Mouse (Mus musculus) neural tube, embryonic 15.5 days (tissue): ENCODE data around the gene Galnt9. TPM values are rescaled to one million over a fixed set of nuclear protein-coding genes. Genes with fewer than 3 reads are reported as not detected.
A peak's percentile ranks its signal among the peaks of the same experiment; 100 is the strongest.

Experiments
- ATAC-seq: fragments of 200-750 bp; cut with Nextera tagmentation; 2 replicates; pipeline ENCODE4 v1.8.0; 2017; ENCODE audit warnings: mild to moderate bottlenecking, moderate TSS enrichment, moderate library complexity; ENCODE audit not compliant: low FRiP score
- H3K27ac ChIP-seq: fragments of 300-500 bp; sonication (generic); replicated peaks from 2 replicates; pipeline ENCODE4 v1.5.1; 2015; ENCODE audit warnings: mild to moderate bottlenecking, inconsistent platforms
- H3K27me3 ChIP-seq: fragments of 300-500 bp; sonication (generic); replicated peaks from 2 replicates; pipeline ENCODE4 v1.6.1; 2015; ENCODE audit warnings: inconsistent platforms
- H3K36me3 ChIP-seq: fragments of 300-500 bp; sonication (generic); 2 replicates; pipeline ENCODE4 v1.6.1; 2015; ENCODE audit warnings: inconsistent platforms
- H3K4me1 ChIP-seq: fragments of 300-500 bp; sonication (generic); 2 replicates; pipeline ENCODE4 v1.6.1; 2015; ENCODE audit warnings: inconsistent platforms
- H3K4me2 ChIP-seq: fragments of 300-500 bp; sonication (generic); 2 replicates; pipeline ENCODE4 v1.6.1; 2015; ENCODE audit warnings: inconsistent platforms, mild to moderate bottlenecking, moderate library complexity
- H3K4me3 ChIP-seq: fragments of 300-500 bp; sonication (generic); replicated peaks from 2 replicates; pipeline ENCODE4 v1.5.1; 2015; ENCODE audit warnings: mild to moderate bottlenecking, inconsistent platforms
- H3K9ac ChIP-seq: fragments of 300-500 bp; sonication (generic); replicated peaks from 2 replicates; pipeline ENCODE4 v1.6.1; 2015; ENCODE audit warnings: mild to moderate bottlenecking, inconsistent platforms
- H3K9me3 ChIP-seq: fragments of 300-500 bp; sonication (generic); replicated peaks from 2 replicates; pipeline ENCODE4 v1.6.1; 2016; ENCODE audit warnings: inconsistent platforms
- WGBS: fragments of 180-500 bp; shearing (Covaris S2); methylation state at CpG from one replicate; pipeline ENCODE4 v1.1.7; 2015; ENCODE audit warnings: mixed read lengths; 5-methylcytosine and 5-hydroxymethylcytosine counted together
- polyA plus RNA-seq: library from polyadenylated mRNA; unstranded; fragments of >200 nt; fragmentation: Nextera tagmentation; extraction: Ambion mirVana; gene quantifications from 2 replicates; pipeline ENCODE4 v1.2.1, GENCODE M21; 2015

Galnt9 gene
- polyA plus RNA-seq, 1 experiment from 2014 or later: 23.3 TPM

DNA sequence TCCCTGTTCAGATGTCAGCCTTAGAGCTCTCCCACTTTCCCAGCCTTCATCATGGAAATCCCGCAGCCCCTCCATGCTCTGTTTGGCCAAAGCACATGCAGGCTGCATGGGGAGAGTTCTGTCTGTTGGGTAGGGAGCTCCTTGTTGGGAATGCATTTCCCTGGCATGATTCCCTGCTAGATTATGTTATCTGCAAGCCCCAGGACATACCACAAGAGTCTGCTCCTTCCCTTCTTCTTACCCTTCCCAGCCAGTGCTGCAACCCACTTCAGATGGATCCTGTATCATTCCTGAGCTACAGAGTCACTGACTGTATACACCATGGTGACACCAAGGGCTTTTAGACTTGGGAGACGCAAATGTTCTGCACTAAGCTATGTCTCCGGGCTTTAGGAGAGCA lies 65.3 kb downstream of the Galnt9 start:
- H3K4me1 ChIP-seq: peaks cover 5% of the 10 kb centered on the region; the same call in 1 of the 2 replicates

DNA sequence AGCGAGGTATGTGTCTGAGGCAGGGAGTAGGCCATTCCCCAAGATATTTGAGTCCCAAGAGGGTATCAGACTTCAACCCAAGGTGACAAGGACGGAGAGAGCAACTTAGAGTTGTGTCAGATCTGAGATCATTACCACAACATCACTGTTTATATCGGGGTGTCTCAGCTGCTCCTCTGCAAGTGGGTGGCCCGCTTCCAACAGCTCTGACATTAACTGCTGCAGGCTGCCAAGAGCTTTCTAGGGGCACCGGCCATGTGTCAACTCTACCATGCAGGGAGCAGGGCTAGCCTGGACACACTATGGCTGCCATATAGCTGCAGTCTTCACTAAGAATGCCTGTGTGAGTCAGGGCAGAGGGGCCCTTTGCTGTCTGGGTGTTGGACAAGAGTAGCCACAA lies 65.7 kb downstream of the Galnt9 start:
- no peak for ATAC-seq
- Histone ChIP-seq H3K9me3 (no peaks in the 10 kb centered on the region), H3K36me3 (0 out of 2 replicates have a peak, but pooled peaks cover 5% of the 10 kb centered on the region), H3K9ac (no peak overlapping the region), H3K4me3 (no peak overlapping the region), H3K27ac (no peak overlapping the region), H3K4me2 (no peak overlapping the region), H3K27me3 (no peaks in the 10 kb centered on the region), H3K4me1 (peaks cover 5% of the 10 kb centered on the region; the same call in 1 of the 2 replicates)
- 73% methylated on average over 5 of the region's 5 CpGs for WGBS

More for the DNA sequence above, 65.3 kb downstream of the Galnt9 start:
- no peaks in the 10 kb centered on the region for H3K27me3 ChIP-seq
- WGBS: 89% methylated on average over 3 of the region's 3 CpGs
- no peak overlapping the region for H3K27ac ChIP-seq
- no peak overlapping the region for H3K4me3 ChIP-seq
- H3K9ac ChIP-seq: no peak overlapping the region
- H3K36me3 ChIP-seq: 0 out of 2 replicates have a peak, but pooled peaks cover 5% of the 10 kb centered on the region
- ATAC-seq: no peak
- H3K9me3 ChIP-seq: no peaks in the 10 kb centered on the region
- no peak overlapping the region for H3K4me2 ChIP-seq

DNA sequence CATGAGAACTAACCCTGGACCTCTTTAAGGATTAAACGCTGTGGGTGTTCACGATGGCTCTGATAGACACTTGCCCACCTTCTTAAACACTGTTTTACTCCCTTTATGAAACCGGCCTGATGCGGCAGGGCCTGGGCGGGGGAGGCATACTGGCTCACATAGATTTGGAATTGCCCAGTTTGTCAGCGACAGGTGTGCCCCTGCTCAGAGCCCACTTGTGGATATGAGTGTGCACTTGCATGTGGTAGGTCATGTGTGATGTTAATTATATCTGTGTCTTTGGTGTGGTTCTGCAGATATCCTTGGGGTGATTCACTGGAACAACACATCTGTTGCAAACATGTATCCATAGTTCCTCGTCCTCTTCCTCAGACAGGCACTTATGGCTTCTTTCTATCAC lies 66.3 kb downstream of the Galnt9 start:
- Histone ChIP-seq H3K27ac (no peak overlapping the region), H3K4me1 (peaks cover 5% of the 10 kb centered on the region; the same call in 1 of the 2 replicates), H3K9ac (no peak overlapping the region), H3K4me2 (no peak overlapping the region), H3K4me3 (no peak overlapping the region), H3K27me3 (no peaks in the 10 kb centered on the region), H3K36me3 (0 out of 2 replicates have a peak, but pooled peaks cover 5% of the 10 kb centered on the region), H3K9me3 (no peaks in the 10 kb centered on the region)
- 88% methylated on average over 7 of the region's 7 CpGs for WGBS
- no peak for ATAC-seq

DNA sequence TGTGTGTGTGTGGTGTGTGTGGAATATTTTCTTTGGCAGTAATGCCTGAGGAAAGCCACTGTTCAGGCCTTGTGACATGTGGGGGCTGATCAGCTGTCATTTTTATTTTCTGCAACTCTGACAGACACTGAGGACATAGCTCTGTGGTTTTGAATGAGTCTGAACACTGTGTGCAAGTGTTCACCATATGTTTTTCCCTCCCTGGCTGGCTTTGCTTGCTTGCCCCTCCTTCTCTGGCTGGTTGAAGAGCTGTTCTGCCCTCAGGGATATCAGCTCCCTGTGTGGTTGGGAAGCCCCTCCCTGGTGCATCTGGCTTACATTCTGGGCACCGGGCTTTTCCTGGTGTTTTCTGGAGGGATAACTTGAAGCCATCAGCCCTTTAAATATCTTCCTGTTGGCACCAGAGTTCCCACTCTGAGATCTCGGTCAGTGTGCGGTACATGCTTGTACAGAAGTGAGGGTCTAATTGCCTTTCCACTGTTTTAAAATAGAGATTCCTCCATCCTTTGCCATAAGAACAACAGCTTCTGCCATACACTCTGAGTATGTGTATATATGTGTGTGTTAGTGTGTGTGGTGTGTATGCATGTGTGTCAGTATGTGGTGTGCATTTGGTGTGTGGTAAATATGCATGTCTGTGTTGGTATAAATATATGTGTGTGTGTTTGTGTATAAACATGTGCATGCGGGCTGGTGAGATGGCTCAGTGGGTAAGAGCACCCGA lies 67.4 kb downstream of the Galnt9 start:
- no peak for ATAC-seq

DNA sequence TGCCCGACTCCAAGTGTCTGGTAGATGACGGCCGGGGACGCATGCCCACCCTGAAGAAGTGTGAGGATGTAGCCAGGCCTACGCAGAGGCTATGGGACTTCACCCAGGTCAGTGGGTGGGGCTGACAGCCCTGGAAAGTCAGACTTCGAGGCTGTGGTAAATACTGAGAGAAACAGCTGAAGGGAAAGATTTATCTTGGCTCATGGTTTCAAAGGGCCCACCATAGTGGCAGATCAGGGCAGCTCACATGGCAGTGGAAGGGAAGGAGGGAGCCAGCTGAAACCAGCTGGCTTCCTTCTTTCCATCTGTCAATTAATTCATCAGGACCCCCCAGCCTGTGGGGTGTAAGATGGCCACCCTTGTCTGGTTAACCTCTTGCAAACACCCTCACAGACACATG lies 75.1 kb downstream of the Galnt9 start:
- Histone ChIP-seq H3K36me3 (peaks cover 26% of the 10 kb centered on the region), H3K9me3 (no peaks in the 10 kb centered on the region), H3K4me2 (no peak overlapping the region), H3K4me3 (no peak overlapping the region), H3K27ac (no peak overlapping the region), H3K4me1 (no peaks in the 10 kb centered on the region), H3K27me3 (no peaks in the 10 kb centered on the region), H3K9ac (no peak overlapping the region)
- ATAC-seq: no peak
- 87% methylated on average over 6 of the region's 6 CpGs for WGBS

More for the DNA sequence above, 67.4 kb downstream of the Galnt9 start:
- Histone ChIP-seq H3K27me3 (no peaks in the 10 kb centered on the region), H3K27ac (no peak overlapping the region; the same call in 1 of the 2 replicates), H3K9ac (no peak overlapping the region), H3K9me3 (no peaks in the 10 kb centered on the region), H3K4me2 (no peak overlapping the region), H3K36me3 (peaks cover 12% of the 10 kb centered on the region; the same call in 1 of the 2 replicates), H3K4me1 (peaks cover 5% of the 10 kb centered on the region; the same call in 1 of the 2 replicates), H3K4me3 (no peak overlapping the region)
- WGBS: 78% methylated on average over 5 of the region's 5 CpGs

DNA sequence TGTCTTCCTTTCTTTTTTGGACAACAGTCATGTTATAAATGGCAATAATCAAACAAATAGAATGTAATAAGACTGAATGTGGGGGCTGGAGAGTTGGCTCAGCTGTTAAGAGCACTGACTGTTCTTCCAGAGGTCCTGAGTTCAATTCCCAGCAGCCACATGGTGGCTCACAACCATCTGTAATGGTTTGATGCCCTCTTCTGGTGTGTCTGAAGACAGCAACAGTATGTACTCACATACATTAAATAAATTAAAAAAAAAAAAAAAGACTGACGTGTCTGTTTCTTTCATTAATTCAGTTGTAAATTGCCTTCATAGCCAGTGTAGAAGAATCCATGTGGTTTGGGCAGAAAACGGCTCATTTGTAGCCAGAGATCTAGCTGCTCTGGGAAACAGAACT lies 80.2 kb downstream of the Galnt9 start:
- Histone ChIP-seq H3K4me3 (no peak overlapping the region), H3K27me3 (no peaks in the 10 kb centered on the region), H3K9me3 (no peaks in the 10 kb centered on the region), H3K4me1 (peaks cover 5% of the 10 kb centered on the region), H3K27ac (no peak overlapping the region), H3K9ac (no peak overlapping the region), H3K36me3 (peaks cover 9% of the 10 kb centered on the region; the same call in 1 of the 2 replicates), H3K4me2 (no peak overlapping the region)
- no peak for ATAC-seq
- WGBS: 73% methylated on average over 2 of the region's 2 CpGs

DNA sequence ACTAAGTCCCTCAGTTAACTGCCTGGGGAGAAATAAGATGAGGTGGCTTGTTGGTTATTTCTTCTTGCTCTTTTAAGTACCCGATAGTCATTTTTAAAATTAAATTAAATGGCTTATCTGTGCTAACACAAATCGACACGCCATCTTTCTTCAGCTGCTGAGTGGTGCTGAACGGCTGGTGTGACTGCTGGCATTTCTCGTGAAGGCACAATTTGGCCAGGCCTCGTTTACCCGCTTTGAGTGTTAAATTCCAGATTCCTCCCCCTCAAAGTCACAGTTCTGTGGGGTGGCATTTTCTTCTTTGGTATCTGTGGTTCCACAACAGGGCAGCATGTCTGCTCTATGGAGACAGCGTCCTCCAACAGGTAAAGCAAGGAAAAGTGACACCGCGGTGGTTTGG lies 83.2 kb downstream of the Galnt9 start:
- no peak for ATAC-seq
- H3K27me3 ChIP-seq: no peaks in the 10 kb centered on the region
- H3K4me2 ChIP-seq: no peak overlapping the region
- H3K4me1 ChIP-seq: peaks cover 5% of the 10 kb centered on the region
- no peak overlapping the region for H3K4me3 ChIP-seq
- no peak overlapping the region for H3K9ac ChIP-seq
- H3K27ac ChIP-seq: no peak overlapping the region
- H3K9me3 ChIP-seq: no peaks in the 10 kb centered on the region
- no peaks in the 10 kb centered on the region for H3K36me3 ChIP-seq
- 71% methylated on average over 10 of the region's 10 CpGs for WGBS

DNA sequence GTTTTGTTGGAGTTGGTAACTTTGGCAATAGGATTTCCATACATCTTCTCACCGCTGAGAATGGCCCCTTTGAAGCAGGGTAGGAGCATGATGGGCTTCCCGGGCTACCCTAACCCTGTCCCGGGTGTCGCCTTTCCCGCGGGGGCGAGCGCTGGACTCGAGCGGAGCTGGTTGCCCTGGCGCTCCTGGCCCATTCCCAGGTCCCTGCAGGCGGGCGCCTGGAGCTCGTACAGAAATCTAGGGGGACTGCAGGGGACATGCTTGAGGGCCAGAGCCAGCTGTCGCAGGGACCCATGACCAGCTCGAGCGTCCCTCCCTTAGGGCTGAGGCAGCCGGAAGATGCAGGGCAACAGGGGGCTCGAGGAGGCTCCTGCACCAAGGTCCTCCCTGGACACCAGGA lies 84.0 kb downstream of the Galnt9 start:
- Histone ChIP-seq H3K9ac (no peak overlapping the region), H3K9me3 (no peaks in the 10 kb centered on the region), H3K4me2 (peak overlapping the region; percentile 34), H3K27me3 (no peaks in the 10 kb centered on the region), H3K36me3 (no peaks in the 10 kb centered on the region), H3K4me3 (no peak overlapping the region), H3K27ac (no peak overlapping the region), H3K4me1 (peaks cover 5% of the 10 kb centered on the region)
- 20% methylated on average over 19 of the region's 19 CpGs for WGBS
- no peak for ATAC-seq

DNA sequence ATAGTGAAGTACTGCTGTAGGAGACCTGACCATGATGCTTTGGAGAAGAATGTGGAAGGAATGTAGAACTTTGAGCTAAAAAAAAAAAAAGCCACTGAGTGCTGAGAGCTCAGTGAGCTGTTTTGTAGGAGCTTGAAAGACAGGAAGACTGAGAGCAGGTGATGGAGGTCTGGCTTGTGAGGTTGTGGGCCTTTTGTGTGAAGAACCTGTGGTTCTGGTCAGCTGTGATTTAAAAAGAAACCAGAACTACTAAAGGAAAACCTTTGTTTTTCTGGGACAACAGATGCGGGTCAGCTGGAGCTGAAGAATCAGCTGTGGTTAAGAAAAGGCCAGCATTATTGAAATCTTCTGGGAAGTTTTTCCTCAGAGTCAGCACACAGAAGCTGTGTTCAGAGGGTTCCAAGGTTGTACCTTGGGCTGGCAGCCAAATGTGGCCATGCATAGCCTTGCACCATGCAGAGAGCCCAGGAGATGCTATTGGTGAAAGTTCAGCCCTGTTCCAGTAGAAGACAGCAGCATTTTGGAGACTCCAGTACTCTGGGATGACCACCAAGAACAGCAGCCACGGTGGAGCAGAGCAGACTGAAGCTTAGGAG lies 85.5 kb downstream of the Galnt9 start:
- no peak overlapping the region for H3K9ac ChIP-seq
- no peak overlapping the region for H3K4me3 ChIP-seq
- no peaks in the 10 kb centered on the region for H3K27me3 ChIP-seq
- 79% methylated on average over 2 of the region's 2 CpGs for WGBS
- no peaks in the 10 kb centered on the region for H3K9me3 ChIP-seq
- no peak overlapping the region for H3K4me2 ChIP-seq
- ATAC-seq: no peak
- no peak overlapping the region for H3K27ac ChIP-seq
- H3K36me3 ChIP-seq: no peaks in the 10 kb centered on the region
- peaks cover 5% of the 10 kb centered on the region for H3K4me1 ChIP-seq

DNA sequence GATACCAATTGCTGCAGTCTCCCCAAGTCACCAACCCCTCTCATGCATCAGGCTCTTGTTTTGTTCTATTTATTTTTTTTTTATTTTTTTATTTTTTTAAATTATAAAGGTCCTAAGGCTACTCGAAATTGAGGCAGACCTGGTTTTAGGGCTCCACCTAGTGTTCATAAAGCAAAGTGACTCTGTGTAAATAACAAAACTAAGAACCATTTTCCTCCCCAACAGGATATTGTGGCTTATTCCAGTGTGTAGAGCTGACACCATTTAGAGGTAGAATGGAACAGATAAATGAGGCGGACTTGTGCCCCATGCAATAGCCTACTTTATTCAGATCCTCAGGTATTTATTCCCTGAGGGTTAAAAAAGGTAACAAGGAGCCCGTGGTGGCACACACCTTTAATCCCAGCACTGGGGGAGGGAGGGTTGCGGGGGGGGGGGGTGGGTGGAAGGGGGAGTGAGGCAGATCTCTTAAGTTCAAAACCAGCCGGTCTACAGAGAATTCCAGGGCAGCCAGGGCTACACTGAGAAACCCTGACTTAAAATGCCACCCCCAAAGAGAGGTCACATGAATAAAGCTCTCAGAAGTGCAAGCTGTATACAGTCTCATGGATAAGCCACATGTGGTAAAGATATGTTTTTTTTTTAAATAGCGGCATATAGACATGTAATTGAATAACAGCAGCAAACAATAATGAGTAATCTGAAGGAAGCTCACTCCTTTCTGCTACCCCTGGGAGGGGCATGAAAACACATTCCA lies 92.0 kb downstream of the Galnt9 start:
- H3K9ac ChIP-seq: no peak overlapping the region
- H3K27ac ChIP-seq: no peak overlapping the region
- 0 out of 2 replicates have a peak, but pooled peaks cover 2% of the 10 kb centered on the region for H3K4me1 ChIP-seq
- WGBS: 47% methylated on average over 6 of the region's 6 CpGs
- no peak overlapping the region for H3K4me3 ChIP-seq
- H3K36me3 ChIP-seq: no peaks in the 10 kb centered on the region
- H3K4me2 ChIP-seq: no peak overlapping the region
- ATAC-seq: peak; percentile 45; the same call in 1 of the 2 replicates
- H3K9me3 ChIP-seq: no peaks in the 10 kb centered on the region
- peaks cover 7% of the 10 kb centered on the region; the same call in 1 of the 2 replicates for H3K27me3 ChIP-seq

DNA sequence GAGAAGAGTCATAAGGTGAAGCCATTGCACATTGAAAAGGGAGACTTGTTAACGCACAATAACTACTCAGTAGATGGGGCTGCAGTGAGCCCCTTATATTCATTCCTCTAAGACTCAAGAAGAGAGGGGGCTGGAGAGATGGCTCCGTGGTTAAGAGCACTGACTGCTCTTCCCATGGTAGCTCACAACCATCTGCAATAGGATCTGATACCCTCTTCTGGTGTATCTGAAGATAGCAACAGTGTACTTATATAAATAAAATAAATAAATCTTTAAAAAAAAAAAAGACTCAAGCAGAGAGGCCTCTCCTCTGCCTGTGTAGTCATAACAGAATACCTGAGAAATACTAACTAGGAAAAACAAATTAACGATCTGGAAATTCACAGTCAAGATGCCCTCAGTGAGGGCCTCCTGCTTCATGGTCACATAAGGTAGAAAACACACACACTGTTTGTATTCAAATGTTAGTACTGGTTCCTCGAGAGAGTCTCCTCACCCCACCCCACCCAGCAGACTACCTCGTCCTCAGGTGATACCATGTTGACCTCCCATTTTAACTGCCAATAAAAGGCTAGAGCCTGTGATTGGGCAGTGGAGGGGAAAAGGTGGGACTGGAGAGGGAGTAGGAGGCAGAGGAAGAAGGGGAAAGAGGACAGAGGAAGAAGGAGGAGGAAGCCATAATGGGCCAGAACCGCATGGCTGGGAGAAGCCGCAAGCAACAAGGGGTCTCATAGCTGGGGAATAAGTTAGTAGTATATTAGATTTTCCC lies 94.3 kb downstream of the Galnt9 start:
- H3K4me1 ChIP-seq: 0 out of 2 replicates have a peak, but pooled peaks cover 2% of the 10 kb centered on the region
- no peaks in the 10 kb centered on the region for H3K9me3 ChIP-seq
- no peaks in the 10 kb centered on the region for H3K36me3 ChIP-seq
- no peak overlapping the region for H3K4me2 ChIP-seq
- 86% methylated on average over 7 of the region's 7 CpGs for WGBS
- no peak for ATAC-seq
- peaks cover 7% of the 10 kb centered on the region; the same call in 1 of the 2 replicates for H3K27me3 ChIP-seq
- no peak overlapping the region for H3K27ac ChIP-seq
- no peak overlapping the region for H3K9ac ChIP-seq
- H3K4me3 ChIP-seq: no peak overlapping the region
